Mouse (Mus musculus) mesoderm, embryonic 11.5 days (tissue): ENCODE results near the gene Fuca1.

Experiments
- DNase-seq: peaks from one replicate; pipeline ENCODE4 v3.0.0-alpha.2; 2012; ENCODE audit warnings: low read depth, low spot score

Fuca1 gene

DNA sequence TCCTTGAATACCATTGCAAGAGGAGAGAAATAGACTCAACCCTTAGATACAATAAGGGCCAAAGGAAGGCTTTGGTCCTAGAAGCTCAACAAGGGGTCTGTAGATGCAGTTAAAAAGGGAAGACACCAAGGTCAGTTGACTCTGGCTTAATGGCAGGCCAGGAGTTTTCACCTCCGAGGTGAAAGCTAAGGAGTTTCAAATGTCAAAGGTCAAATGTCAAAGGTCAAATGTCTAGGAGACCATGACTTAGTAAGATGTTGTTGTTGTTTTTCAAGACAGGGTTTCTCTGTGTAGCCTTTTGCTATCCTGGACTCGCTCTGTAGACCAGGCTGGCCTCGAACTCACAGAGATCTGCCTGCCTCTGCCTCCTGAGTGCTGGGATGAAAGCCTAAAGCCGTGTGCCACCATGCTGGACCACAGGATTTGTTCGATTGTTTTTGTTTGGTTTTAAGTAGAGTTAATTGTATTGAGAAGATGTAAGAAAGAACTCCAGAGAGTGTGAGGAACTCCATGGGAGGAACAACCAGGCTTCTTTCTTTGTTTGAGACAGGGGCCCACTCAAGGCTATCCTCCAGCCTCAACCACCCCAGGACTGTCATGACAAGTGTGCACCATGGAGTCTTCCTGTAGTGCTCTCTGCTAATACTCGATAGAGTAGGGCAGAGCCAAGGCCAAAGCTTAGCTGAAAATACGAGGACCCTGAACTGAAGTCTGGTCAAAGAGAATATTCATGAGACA lies 31.2 kb upstream of the Fuca1 start:
- DNase-seq: no peak

GRCm38 (mm10) chr4:135889884-135890283 lies 30.7 kb upstream of the Fuca1 start:
- DNase-seq: peak; percentile 69

- no peak for DNase-seq
Observed at GRCm38 (mm10) chr4:135891539-135891938, 29.0 kb upstream of the Fuca1 start.

- DNase-seq: no peak
Observed at GRCm38 (mm10) chr4:135892884-135893283, 27.7 kb upstream of the Fuca1 start.

DNA sequence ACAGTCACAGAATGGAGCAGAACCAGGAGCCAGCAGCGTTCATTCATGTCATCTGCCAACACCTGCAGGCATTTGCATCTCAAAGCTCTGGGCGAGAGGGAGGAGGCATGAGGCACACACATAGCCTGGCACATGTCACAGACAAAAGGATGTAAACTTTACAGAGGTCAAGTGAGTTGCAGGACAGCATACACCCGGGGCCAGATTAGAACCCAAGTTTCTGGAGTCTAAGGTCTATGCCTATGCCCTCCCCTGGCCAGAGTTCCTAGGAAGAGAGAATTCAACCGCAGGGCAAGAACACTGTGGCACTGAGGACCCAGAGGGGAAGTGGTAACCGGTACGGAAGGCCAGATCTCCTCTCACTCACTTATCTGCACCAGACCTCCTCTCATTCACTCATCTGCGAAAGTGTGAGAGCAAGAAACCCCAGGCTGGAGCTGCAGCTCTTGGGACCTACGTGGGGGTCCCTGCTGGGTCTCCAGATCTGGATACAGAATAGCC lies 25.4 kb upstream of the Fuca1 start, which contains the start of gene Cnr2:
Gene Cnr2, plus strand, starts transcription at position 324 of the 501 bp plus-strand sequence.
- no peak for DNase-seq

DNA sequence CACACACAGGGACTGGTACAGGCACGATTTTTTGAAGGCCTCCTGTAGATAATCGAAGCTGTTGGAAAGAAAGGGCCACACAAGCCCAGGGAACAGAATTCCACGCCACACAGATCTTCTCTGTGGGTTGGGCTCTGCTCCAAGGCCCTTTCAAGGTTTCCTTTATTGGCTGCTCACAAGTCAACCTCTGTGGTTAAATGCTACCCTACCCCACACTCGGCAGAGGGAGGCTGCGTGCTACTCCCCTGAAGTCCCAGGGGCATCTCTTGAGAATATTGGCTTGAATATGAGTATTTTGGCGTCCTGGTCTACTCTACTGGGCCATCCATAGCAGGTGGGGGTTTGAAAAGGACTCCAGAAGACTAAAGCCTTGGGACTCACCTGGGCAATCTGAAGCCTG lies 24.4 kb upstream of the Fuca1 start:
- DNase-seq: no peak

- DNase-seq: no peak
Observed at GRCm38 (mm10) chr4:135898380-135899049, 22.0 kb upstream of the Fuca1 start.

GRCm38 (mm10) chr4:135899050-135899448 lies 21.5 kb upstream of the Fuca1 start:
- no peak for DNase-seq

DNA sequence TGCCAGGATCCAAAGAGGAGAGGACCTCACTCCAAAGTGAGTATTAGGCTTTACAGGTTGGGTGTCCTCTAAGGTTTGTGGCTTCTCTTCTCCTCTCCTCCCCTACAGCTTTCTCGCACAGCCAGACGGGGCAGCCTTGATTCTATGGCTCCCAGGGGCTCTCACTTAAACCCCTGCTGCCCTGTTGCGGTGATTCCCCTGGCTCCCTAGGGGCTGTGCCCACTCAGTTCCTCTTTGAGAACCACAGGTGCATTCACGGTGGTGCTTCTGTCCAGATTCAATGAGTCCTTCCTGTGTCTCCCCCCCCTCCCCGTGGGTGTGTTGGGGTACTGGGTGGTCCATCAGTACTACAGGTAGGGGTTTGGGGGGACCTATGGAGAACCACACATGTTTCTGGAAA lies 20.5 kb upstream of the Fuca1 start:
- DNase-seq: no peak

- DNase-seq: no peak
Observed at GRCm38 (mm10) chr4:135902606-135903242, 17.8 kb upstream of the Fuca1 start.

- DNase-seq: no peak
Observed at GRCm38 (mm10) chr4:135904810-135905209, 15.7 kb upstream of the Fuca1 start.

DNA sequence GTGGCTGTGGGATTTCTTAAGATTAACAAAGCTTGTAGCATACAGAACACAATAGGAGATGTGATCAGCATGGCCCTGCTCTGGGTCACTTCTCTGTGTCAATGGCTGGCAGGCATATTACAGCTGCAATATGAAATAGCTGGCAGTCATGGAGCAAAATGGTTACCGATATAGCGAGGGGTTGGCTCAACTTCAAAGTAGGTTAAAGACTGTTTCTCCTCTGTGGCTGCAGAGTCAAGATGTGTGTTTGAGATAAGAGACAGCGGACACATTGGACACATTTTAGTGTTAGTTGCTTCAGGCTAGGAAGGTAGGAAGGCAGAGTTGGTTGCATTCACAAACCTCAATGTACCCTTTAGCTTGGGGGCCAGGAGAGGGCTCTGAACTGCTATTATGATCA lies 13.9 kb upstream of the Fuca1 start:
- DNase-seq: no peak

DNA sequence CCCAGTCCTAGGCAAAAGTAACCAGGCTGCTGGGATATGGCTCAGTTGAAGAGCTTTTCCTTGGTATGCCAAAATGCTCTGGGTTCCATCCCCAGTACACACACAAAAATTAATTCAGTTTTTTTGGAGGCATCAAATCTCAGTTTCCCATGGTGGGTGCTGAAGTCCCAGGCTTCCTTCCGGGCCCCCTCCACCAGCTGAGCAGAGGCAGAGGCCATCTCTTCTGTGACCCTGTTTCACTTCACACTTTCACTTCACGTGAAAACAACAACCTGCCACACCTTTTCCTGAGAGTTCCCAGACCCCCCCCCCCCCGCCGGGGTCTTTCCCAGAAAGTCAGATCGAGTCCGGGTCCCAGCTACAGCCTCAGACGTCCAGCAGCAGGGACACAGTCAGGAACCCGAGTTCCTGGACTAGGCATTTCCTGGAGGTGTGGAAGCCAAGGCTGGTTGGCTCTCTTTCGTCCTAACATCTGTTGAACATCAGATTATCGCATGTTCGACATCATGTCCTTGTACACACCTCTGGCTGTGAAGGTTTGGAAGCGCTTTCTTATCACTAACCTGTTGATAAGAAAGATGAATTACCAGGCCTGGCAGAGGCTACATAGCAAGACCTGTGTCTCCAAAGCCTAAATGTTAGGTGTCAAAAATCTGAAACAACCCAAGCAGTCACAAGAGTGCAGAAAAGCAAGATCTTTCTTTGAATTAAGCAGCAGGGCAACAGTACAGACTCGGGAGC lies 11.0 kb upstream of the Fuca1 start:
- DNase-seq: no peak

DNA sequence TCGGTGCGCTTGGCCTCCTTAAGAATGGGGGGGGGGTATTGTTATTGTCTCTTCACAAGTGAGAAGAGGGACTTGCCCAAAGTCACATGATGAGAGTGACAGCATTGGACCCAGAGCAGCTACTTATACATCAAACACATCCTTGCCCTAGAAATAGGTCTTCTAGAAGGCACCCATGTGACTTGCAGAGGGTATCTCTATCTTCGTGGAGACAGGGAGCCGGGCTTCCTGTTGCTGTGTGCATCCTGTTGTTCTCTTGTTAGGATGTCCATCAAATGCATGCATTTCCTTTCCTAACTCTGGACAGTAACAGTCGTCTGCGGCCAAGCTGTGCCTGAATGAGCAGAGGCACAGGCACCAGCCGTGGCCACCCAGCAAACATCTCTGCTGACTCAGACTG lies 9.0 kb upstream of the Fuca1 start:
- DNase-seq: no peak

- no peak for DNase-seq
Observed at GRCm38 (mm10) chr4:135912164-135912563, 8.4 kb upstream of the Fuca1 start.

DNA sequence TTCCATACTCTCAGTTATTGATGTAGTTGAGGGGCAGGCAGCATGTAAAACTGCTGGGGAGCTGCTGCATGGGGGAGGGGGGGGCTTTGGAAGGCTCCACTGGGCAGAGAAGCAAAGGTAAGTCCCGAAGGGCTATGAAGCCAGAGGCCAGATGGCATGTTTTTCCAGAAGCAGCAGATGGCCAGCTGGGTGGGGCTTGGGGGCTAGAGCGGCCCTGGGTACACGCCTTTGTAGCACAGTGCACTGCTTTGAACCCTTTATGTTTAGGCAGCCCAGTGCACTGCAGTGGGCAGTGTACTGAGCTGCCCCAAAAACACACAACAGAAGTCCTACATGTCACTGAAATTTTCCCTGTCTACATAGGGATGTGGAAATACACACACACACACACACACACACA lies 7.7 kb upstream of the Fuca1 start:
- peak; percentile 48 for DNase-seq

DNA sequence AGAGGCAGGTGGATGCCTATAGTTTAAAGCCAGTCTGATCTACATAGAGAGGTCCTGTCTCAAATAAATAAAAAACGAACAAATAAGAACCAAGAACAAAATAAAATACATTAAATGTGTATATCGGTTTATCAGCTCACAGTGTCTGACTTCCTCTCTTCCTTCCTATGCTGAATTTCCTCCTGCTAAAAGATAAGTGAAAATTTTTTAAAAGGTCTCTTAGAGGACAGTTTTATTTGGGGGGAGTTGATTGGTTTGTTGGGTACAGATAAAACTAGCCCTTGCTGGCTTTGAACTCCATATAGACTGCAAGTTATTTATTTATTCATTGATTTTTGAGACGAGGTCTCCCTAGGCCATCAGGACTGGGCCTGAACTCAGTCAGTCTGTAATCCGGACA lies 7.1 kb upstream of the Fuca1 start:
- DNase-seq: no peak

- DNase-seq: no peak
Observed at GRCm38 (mm10) chr4:135918635-135919279, 1.8 kb upstream of the Fuca1 start.

- DNase-seq: no peak
Observed at GRCm38 (mm10) chr4:135919280-135919639, 1.3 kb upstream of the Fuca1 start.

DNA sequence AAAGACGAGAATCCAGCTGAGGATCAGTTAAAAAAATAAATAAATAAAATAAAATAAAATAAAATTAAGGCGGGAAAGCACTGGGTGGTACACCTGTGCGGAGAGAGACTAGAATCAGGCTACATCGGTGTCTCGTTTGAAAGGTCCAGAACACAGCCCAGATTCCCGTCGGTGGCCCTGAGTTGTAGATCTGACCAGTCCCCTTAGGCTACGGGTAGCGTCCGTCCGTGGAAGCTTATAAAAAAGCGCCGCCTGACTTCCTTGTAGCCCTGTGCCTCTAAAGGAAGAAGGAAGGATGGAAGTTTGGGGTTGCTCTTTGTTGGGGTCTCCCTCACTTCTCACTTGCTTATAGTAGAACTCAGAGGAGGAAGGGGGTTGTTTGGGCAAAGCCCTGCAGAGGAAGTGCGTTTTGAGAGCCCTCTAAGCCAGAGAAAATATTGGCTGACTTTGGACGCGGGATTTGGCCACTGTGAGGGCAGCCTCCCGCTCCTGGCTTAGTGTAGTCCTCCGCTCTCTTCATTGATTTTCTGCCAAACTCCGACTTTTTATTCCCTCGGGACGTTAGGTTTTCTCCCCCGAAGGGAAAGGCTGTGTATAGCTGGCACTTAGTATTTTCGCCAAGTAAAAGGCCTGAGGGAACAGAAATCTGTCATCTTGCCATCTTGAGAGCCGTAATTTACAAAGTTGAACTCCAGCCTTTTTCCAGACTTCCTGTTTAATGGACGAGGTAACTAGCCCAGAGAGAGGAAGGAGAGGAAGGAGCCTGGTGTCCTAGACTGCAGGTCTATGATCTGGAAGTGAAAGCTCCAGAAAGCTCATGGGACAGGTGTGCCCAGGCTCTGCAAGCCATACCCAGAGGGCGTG lies 954 bp downstream of the Fuca1 start:
- DNase-seq: no peak

GRCm38 (mm10) chr4:135922190-135922589 lies 1.7 kb downstream of the Fuca1 start:
- DNase-seq: no peak
